Mouse (Mus musculus) intestine, embryonic 14.5 days (tissue): ENCODE measurements at regions not wholly inside any gene's neighbourhood (a gene's known extent, or its start where the extent isn't known, plus 50 kb on each side); places are given as distances from the start of the nearest gene placed in this dataset.

Source experiments
- ATAC-seq: fragments of 200-750 bp; cut with Nextera tagmentation; replicated peaks from 2 replicates; pipeline ENCODE4 v1.8.0; 2017; ENCODE audit warnings: low read depth, moderate number of reproducible peaks, moderate TSS enrichment, moderate library complexity; ENCODE audit not compliant: low FRiP score, low TSS enrichment
- DNase-seq: peaks from one replicate; pipeline ENCODE4 v3.0.0-alpha.2; 2018; ENCODE audit warnings: low spot score
- H3K27ac ChIP-seq: fragments of 300-500 bp; sonication (generic); 2 replicates; pipeline ENCODE4 v1.5.1; 2014; ENCODE audit warnings: low read depth, mild to moderate bottlenecking, control low read depth
- H3K27me3 ChIP-seq: fragments of 300-500 bp; sonication (generic); replicated peaks from 2 replicates; pipeline ENCODE4 v1.6.1; 2014; ENCODE audit warnings: low read length, control low read depth; ENCODE audit not compliant: control insufficient read depth, insufficient read depth
- H3K36me3 ChIP-seq: fragments of 300-500 bp; sonication (generic); 2 replicates; pipeline ENCODE4 v1.6.1; 2014; ENCODE audit warnings: low read length, control low read depth; ENCODE audit not compliant: control insufficient read depth, insufficient read depth
- H3K4me1 ChIP-seq: fragments of 300-500 bp; sonication (generic); replicated peaks from 2 replicates; pipeline ENCODE4 v1.6.1; 2014; ENCODE audit warnings: low read length, control low read depth, mixed read lengths; ENCODE audit not compliant: control insufficient read depth, insufficient read depth
- H3K4me2 ChIP-seq: fragments of 300-500 bp; sonication (generic); 2 replicates; pipeline ENCODE4 v1.6.1; 2014; ENCODE audit warnings: low read length
- H3K4me3 ChIP-seq: fragments of 300-500 bp; sonication (generic); 2 replicates; pipeline ENCODE4 v1.5.1; 2014; ENCODE audit warnings: low read depth, low read length, control low read depth, mixed read lengths
- H3K9ac ChIP-seq: fragments of 300-500 bp; sonication (generic); 2 replicates; pipeline ENCODE4 v1.6.1; 2014; ENCODE audit warnings: mild to moderate bottlenecking, low read length
- H3K9me3 ChIP-seq: fragments of 300-500 bp; sonication (generic); 2 replicates; pipeline ENCODE4 v1.6.1; 2016; ENCODE audit warnings: low read length, control low read depth; ENCODE audit not compliant: control insufficient read depth
- WGBS: fragments of 180-500 bp; shearing (Covaris S2); extraction: QIAGEN DNeasy Blood & Tissue Kit; methylation state at CpG from one replicate; pipeline ENCODE4 v1.1.7; 2014; 5-methylcytosine and 5-hydroxymethylcytosine counted together

GRCm38 (mm10) chr5:35221451-35222305 lies 56.4 kb upstream of the Adra2c start:
- Histone ChIP-seq H3K36me3 (no peaks in the 10 kb centered on the region), H3K27ac (no peak overlapping the region), H3K9me3 (no peaks in the 10 kb centered on the region), H3K9ac (no peak overlapping the region), H3K4me1 (no peaks in the 10 kb centered on the region), H3K4me2 (no peak overlapping the region), H3K27me3 (no peaks in the 10 kb centered on the region), H3K4me3 (no peak overlapping the region)
- ATAC-seq: no peak
- WGBS: 79% methylated on average over 4 of the region's 4 CpGs
- no peak for DNase-seq

- Histone ChIP-seq H3K4me1 (no peaks in the 10 kb centered on the region), H3K27me3 (no peaks in the 10 kb centered on the region), H3K27ac (no peak overlapping the region), H3K4me2 (no peak overlapping the region), H3K4me3 (no peak overlapping the region), H3K9me3 (no peaks in the 10 kb centered on the region), H3K36me3 (no peaks in the 10 kb centered on the region), H3K9ac (no peak overlapping the region)
- DNase-seq (no peak), ATAC-seq (no peak)
- WGBS: 48% methylated on average over 2 of the region's 2 CpGs
These were observed 61.8 kb upstream of the Adra2c start for GRCm38 (mm10) chr5:35216271-35216670.

GRCm38 (mm10) chr5:35215480-35216195 lies 62.5 kb upstream of the Adra2c start:
- ATAC-seq: no peak
- no peak for DNase-seq
- no peaks in the 10 kb centered on the region for H3K4me1 ChIP-seq
- WGBS: 60% methylated on average over 11 of the region's 11 CpGs
- H3K4me2 ChIP-seq: no peak overlapping the region
- no peak overlapping the region for H3K27ac ChIP-seq
- no peaks in the 10 kb centered on the region for H3K9me3 ChIP-seq
- H3K9ac ChIP-seq: no peak overlapping the region
- H3K36me3 ChIP-seq: no peaks in the 10 kb centered on the region
- no peaks in the 10 kb centered on the region for H3K27me3 ChIP-seq
- no peak overlapping the region for H3K4me3 ChIP-seq

GRCm38 (mm10) chr5:35215007-35215406 lies 63.1 kb upstream of the Adra2c start:
- H3K4me1 ChIP-seq: no peaks in the 10 kb centered on the region
- no peak overlapping the region for H3K4me2 ChIP-seq
- WGBS: 84% methylated on average over 11 of the region's 11 CpGs
- DNase-seq (no peak), ATAC-seq (no peak)
- H3K27me3 ChIP-seq: no peaks in the 10 kb centered on the region
- H3K27ac ChIP-seq: no peak overlapping the region
- no peak overlapping the region for H3K4me3 ChIP-seq
- H3K9ac ChIP-seq: no peak overlapping the region
- H3K36me3 ChIP-seq: no peaks in the 10 kb centered on the region
- H3K9me3 ChIP-seq: no peaks in the 10 kb centered on the region

- no peak overlapping the region for H3K4me3 ChIP-seq
- no peaks in the 10 kb centered on the region for H3K36me3 ChIP-seq
- no peaks in the 10 kb centered on the region for H3K27me3 ChIP-seq
- WGBS: 56% methylated on average over 1 of the region's 1 CpGs
- DNase-seq (no peak), ATAC-seq (no peak)
- H3K9ac ChIP-seq: no peak overlapping the region
- H3K4me2 ChIP-seq: no peak overlapping the region
- H3K9me3 ChIP-seq: no peaks in the 10 kb centered on the region
- no peak overlapping the region for H3K27ac ChIP-seq
- H3K4me1 ChIP-seq: no peaks in the 10 kb centered on the region
These were observed 68.8 kb upstream of the Adra2c start for GRCm38 (mm10) chr5:35209348-35209747.

- H3K27me3 ChIP-seq: no peaks in the 10 kb centered on the region
- H3K4me1 ChIP-seq: no peaks in the 10 kb centered on the region
- DNase-seq (no peak), ATAC-seq (no peak)
- no peak overlapping the region for H3K9ac ChIP-seq
- no peak overlapping the region for H3K4me2 ChIP-seq
- H3K4me3 ChIP-seq: no peak overlapping the region
- WGBS: 89% methylated on average over 6 of the region's 6 CpGs
- H3K27ac ChIP-seq: no peak overlapping the region
- H3K36me3 ChIP-seq: no peaks in the 10 kb centered on the region
- no peaks in the 10 kb centered on the region for H3K9me3 ChIP-seq
These were observed 74.1 kb upstream of the Adra2c start for GRCm38 (mm10) chr5:35204049-35204448.

- 45% methylated on average over 5 of the region's 5 CpGs for WGBS
- no peak for ATAC-seq
These were observed 79.7 kb upstream of the Adra2c start for GRCm38 (mm10) chr5:35198468-35198867.

GRCm38 (mm10) chr5:35189113-35189797 lies 83.7 kb upstream of the Lrpap1 start:
- Histone ChIP-seq H3K36me3 (no peaks in the 10 kb centered on the region), H3K9me3 (no peaks in the 10 kb centered on the region), H3K9ac (no peak overlapping the region), H3K4me1 (no peaks in the 10 kb centered on the region), H3K27me3 (no peaks in the 10 kb centered on the region), H3K4me2 (no peak overlapping the region), H3K4me3 (no peak overlapping the region), H3K27ac (no peak overlapping the region)
- DNase-seq (no peak), ATAC-seq (no peak)
- WGBS: 81% methylated on average over 12 of the region's 12 CpGs

More at GRCm38 (mm10) chr5:35198468-35198867, 79.7 kb upstream of the Adra2c start:
- Histone ChIP-seq H3K9me3 (no peaks in the 10 kb centered on the region), H3K4me2 (no peak overlapping the region), H3K4me3 (no peak overlapping the region), H3K27ac (no peak overlapping the region), H3K4me1 (no peaks in the 10 kb centered on the region), H3K27me3 (no peaks in the 10 kb centered on the region), H3K9ac (no peak overlapping the region), H3K36me3 (no peaks in the 10 kb centered on the region)
- DNase-seq: no peak
